Mouse (Mus musculus) E14TG2a.4 (cell line): ENCODE data around the gene Stxbp5.

Experiments
- CTCF ChIP-seq: conservative IDR thresholded peaks from 2 replicates; pipeline ENCODE4 v1.5.1; 2014; ENCODE audit warnings: low read length
- NANOG ChIP-seq: IDR thresholded peaks from 2 replicates; pipeline ENCODE4 v1.6.1; 2014; ENCODE audit warnings: borderline replicate concordance, low read length, mixed read lengths

GRCm38 (mm10) chr10:9888655-9889054, 12.2 kb downstream of the Stxbp5 start:
- TF ChIP-seq CTCF (no peak), NANOG (no peak)
